Mouse (Mus musculus): Measurements from ENCODE around the gene Hmgb4. TPM values are rescaled to one million over a fixed set of nuclear protein-coding genes. Genes with fewer than 3 reads are reported as not detected.

Gene Hmgb4
- total RNA-seq (2021), result not detected
- long read RNA-seq, result 0 reads

- DNase-seq (ENCODE audit: low spot score in 2 of 2), result peak in 1 of 2 experiments; percentile 40
Measured at GRCm38 (mm10) chr4:128260907-128261560, at the start of gene Hmgb4. TSS of gene Hmgb4 (minus strand) at chr4:128260957.

GRCm38 (mm10) chr4:128306011-128306410 lies 45.3 kb upstream of the Hmgb4 start:
- no peak for DNase-seq (ENCODE audit: low spot score in 2 of 2)

GRCm38 (mm10) chr4:128304049-128304448 lies 43.3 kb upstream of the Hmgb4 start:
- peak; percentile 33 to 66 for DNase-seq (ENCODE audit: low spot score in 2 of 2)

GRCm38 (mm10) chr4:128288095-128288494 lies 27.3 kb upstream of the Hmgb4 start:
- no peak for DNase-seq (ENCODE audit: low spot score in 2 of 2)

- peak in 1 of 2 experiments; percentile 7 for DNase-seq (ENCODE audit: low spot score in 2 of 2)
Measured at GRCm38 (mm10) chr4:128285009-128285408, 24.3 kb upstream of the Hmgb4 start.

GRCm38 (mm10) chr4:128275586-128275985 lies 14.8 kb upstream of the Hmgb4 start:
- no peak for DNase-seq (ENCODE audit: low spot score in 2 of 2)

- peak in 1 of 2 experiments; percentile 24 for DNase-seq (ENCODE audit: low spot score in 2 of 2)
Measured at GRCm38 (mm10) chr4:128275116-128275515, 14.4 kb upstream of the Hmgb4 start.

GRCm38 (mm10) chr4:128273146-128273545 lies 12.4 kb upstream of the Hmgb4 start:
- DNase-seq (ENCODE audit: low spot score in 2 of 2), result no peak

GRCm38 (mm10) chr4:128272501-128272900 lies 11.7 kb upstream of the Hmgb4 start:
- DNase-seq (ENCODE audit: low spot score in 2 of 2), result no peak

GRCm38 (mm10) chr4:128270931-128271330 lies 10.2 kb upstream of the Hmgb4 start:
- peak in 1 of 2 experiments; percentile 39 for DNase-seq (ENCODE audit: low spot score in 2 of 2)

- no peak for DNase-seq (ENCODE audit: low spot score in 2 of 2)
Measured at GRCm38 (mm10) chr4:128270177-128270576, 9.4 kb upstream of the Hmgb4 start.

GRCm38 (mm10) chr4:128269261-128269875 lies 8.6 kb upstream of the Hmgb4 start:
- no peak for DNase-seq (ENCODE audit: low spot score in 2 of 2)

- DNase-seq (ENCODE audit: low spot score in 2 of 2), result no peak
Measured at GRCm38 (mm10) chr4:128265341-128265740, 4.6 kb upstream of the Hmgb4 start.

GRCm38 (mm10) chr4:128264491-128264890 lies 3.7 kb upstream of the Hmgb4 start:
- no peak for DNase-seq (ENCODE audit: low spot score in 2 of 2)

GRCm38 (mm10) chr4:128259211-128259610 lies 1.5 kb downstream of the Hmgb4 start:
- DNase-seq (ENCODE audit: low spot score in 2 of 2), result no peak

GRCm38 (mm10) chr4:128248676-128249075 lies 12.1 kb downstream of the Hmgb4 start:
- no peak for DNase-seq (ENCODE audit: low spot score in 2 of 2)

GRCm38 (mm10) chr4:128245201-128245600 lies 15.6 kb downstream of the Hmgb4 start:
- no peak for DNase-seq (ENCODE audit: low spot score in 2 of 2)

GRCm38 (mm10) chr4:128241854-128242356 lies 18.9 kb downstream of the Hmgb4 start:
- no peak for DNase-seq (ENCODE audit: low spot score in 2 of 2)

- no peak for DNase-seq (ENCODE audit: low spot score in 2 of 2)
Measured at GRCm38 (mm10) chr4:128241075-128241853, 19.5 kb downstream of the Hmgb4 start.

GRCm38 (mm10) chr4:128239113-128239512 lies 21.6 kb downstream of the Hmgb4 start:
- peak in 1 of 2 experiments; percentile 21 for DNase-seq (ENCODE audit: low spot score in 2 of 2)

- no peak for DNase-seq (ENCODE audit: low spot score in 2 of 2)
Measured at GRCm38 (mm10) chr4:128233458-128233857, 27.3 kb downstream of the Hmgb4 start.
